Mouse (Mus musculus): Measurements from ENCODE around the gene Fgfr2.
A peak's percentile ranks its signal among the peaks of the same experiment; 100 is the strongest.

Fgfr2 gene

GRCm38 (mm10) chr7:132803962-132804361 is 319.2 kb downstream of the Fgfr2 start:
- no peak for DNase-seq (ENCODE audit: low read depth, low spot score)

GRCm38 (mm10) chr7:132803336-132803735 is 319.8 kb downstream of the Fgfr2 start:
- no peak for DNase-seq (ENCODE audit: low read depth, low spot score)

- no peak for DNase-seq (ENCODE audit: low read depth, low spot score)
Observed at GRCm38 (mm10) chr7:132802691-132803090, 320.5 kb downstream of the Fgfr2 start.

GRCm38 (mm10) chr7:132802066-132802465 is 321.1 kb downstream of the Fgfr2 start:
- DNase-seq (ENCODE audit: low read depth, low spot score), result no peak

- no peak for DNase-seq (ENCODE audit: low read depth, low spot score)
Observed at GRCm38 (mm10) chr7:132801509-132801908, 321.6 kb downstream of the Fgfr2 start.

GRCm38 (mm10) chr7:132800868-132801267 is 322.3 kb downstream of the Fgfr2 start:
- no peak for DNase-seq (ENCODE audit: low read depth, low spot score)

- no peak for DNase-seq (ENCODE audit: low read depth, low spot score)
Observed at GRCm38 (mm10) chr7:132799119-132800016, 323.8 kb downstream of the Fgfr2 start.

- no peak for DNase-seq (ENCODE audit: low read depth, low spot score)
Observed at GRCm38 (mm10) chr7:132795141-132795540, 328.0 kb downstream of the Fgfr2 start.

GRCm38 (mm10) chr7:132793467-132793866 is 329.7 kb downstream of the Fgfr2 start:
- no peak for DNase-seq (ENCODE audit: low read depth, low spot score)

GRCm38 (mm10) chr7:132790447-132791219 is 332.5 kb downstream of the Fgfr2 start:
- DNase-seq (ENCODE audit: low read depth, low spot score), result no peak

GRCm38 (mm10) chr7:132788826-132789225 is 334.3 kb downstream of the Fgfr2 start:
- no peak for DNase-seq (ENCODE audit: low read depth, low spot score)

- no peak for DNase-seq (ENCODE audit: low read depth, low spot score)
Observed at GRCm38 (mm10) chr7:132787496-132788190, 335.5 kb downstream of the Fgfr2 start.

GRCm38 (mm10) chr7:132787022-132787421 is 336.1 kb downstream of the Fgfr2 start:
- DNase-seq (ENCODE audit: low read depth, low spot score), result no peak

GRCm38 (mm10) chr7:132786522-132786921 is 336.6 kb downstream of the Fgfr2 start:
- DNase-seq (ENCODE audit: low read depth, low spot score), result no peak

- DNase-seq (ENCODE audit: low read depth, low spot score), result no peak
Observed at GRCm38 (mm10) chr7:132786011-132786410, 337.1 kb downstream of the Fgfr2 start.

- DNase-seq (ENCODE audit: low read depth, low spot score), result no peak
Observed at GRCm38 (mm10) chr7:132784101-132784500, 339.0 kb downstream of the Fgfr2 start.

GRCm38 (mm10) chr7:132781850-132782249 is 341.3 kb downstream of the Fgfr2 start:
- DNase-seq (ENCODE audit: low read depth, low spot score), result no peak

- DNase-seq (ENCODE audit: low read depth, low spot score), result no peak
Observed at GRCm38 (mm10) chr7:132781130-132781814, 341.9 kb downstream of the Fgfr2 start.

- peak; percentile 23 for DNase-seq (ENCODE audit: low read depth, low spot score)
Observed at GRCm38 (mm10) chr7:132780611-132781010, 342.5 kb downstream of the Fgfr2 start.

- DNase-seq (ENCODE audit: low read depth, low spot score), result no peak
Observed at GRCm38 (mm10) chr7:132778630-132779029, 344.5 kb downstream of the Fgfr2 start.

- DNase-seq (ENCODE audit: low read depth, low spot score), result no peak
Observed at GRCm38 (mm10) chr7:132777728-132778453, 345.3 kb downstream of the Fgfr2 start.
